Mouse (Mus musculus) left cerebral cortex, adult 11 months (tissue): ENCODE measurements around the gene Ugt1a6b.
"Not testable (repeated sequence)": the region's sequence is repeated elsewhere in the genome, so short reads cannot be mapped to it uniquely, and the experiment has no call there.

Source experiments
- DNase-seq: peaks from one replicate; pipeline ENCODE4 v3.0.0; 2022; ENCODE audit warnings: low spot score

The Ugt1a6b gene

DNA sequence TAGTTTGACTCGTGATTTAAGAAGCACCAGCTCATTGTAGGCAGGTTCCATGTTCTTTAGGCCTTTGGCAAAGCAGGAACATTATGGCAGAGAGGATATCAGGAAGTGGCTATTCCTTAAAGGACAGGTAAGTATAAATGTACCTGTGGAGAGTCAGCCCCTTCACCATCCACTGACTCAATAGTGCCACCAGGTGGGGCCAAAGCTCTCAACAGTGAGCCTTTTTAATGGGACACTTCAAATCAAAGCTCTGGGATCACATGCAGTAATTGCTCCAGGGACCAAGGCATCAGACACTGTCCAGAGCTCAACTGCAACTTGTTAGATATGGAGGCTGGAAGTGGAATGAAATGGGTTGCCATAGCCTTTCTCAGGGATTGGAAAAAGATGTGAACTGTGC, 18.5 kb downstream of the Ugt1a6b start:
- DNase-seq = not testable (repeated sequence)

DNA sequence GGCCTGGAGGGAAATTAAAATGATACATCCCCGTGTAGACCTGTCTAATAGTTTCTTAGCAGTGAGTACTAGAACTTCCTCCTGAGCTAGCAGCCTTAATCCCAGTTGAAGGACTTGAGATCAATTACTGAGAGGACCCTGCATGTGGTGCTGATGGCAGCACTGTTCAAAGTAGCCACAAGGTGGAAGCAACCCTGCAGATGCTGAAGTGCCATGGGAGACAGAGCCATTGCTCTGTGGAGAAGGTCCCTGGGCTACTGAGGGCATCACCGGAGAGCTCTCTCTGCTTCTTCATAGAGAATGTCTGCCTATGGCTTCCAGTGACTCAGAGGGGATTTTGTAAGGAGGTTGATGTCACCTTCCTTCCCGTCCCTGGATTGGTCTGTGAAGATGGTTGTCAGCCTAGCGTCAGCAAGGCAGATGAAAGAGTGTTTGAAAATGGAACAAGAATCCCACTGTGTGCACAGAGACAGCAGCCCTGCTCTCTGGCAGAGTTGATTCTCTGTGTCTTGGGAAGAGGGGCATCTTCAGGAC, 22.8 kb downstream of the Ugt1a6b start:
- DNase-seq = not testable (repeated sequence)

DNA sequence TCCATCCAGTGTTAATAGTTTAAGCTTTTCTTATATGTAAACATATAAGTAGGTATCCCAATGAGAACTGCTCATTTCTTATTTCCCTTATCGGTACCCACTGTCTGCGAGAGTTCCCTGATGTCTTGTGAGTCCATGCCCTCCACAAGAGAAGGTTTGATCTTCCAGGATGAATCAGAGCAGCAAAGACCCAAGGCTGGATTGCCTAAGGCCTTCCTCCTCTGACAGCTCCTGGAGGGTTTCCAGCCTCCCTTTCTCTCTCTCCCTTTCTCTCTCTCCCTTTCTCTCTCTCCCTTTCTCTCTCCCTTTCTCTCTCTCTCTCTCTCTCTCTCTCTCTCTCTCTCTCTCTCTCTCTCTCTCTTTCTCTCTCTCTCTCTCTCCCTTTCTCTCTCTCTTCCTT, 26.0 kb downstream of the Ugt1a6b start:
- not testable (repeated sequence) for DNase-seq

DNA sequence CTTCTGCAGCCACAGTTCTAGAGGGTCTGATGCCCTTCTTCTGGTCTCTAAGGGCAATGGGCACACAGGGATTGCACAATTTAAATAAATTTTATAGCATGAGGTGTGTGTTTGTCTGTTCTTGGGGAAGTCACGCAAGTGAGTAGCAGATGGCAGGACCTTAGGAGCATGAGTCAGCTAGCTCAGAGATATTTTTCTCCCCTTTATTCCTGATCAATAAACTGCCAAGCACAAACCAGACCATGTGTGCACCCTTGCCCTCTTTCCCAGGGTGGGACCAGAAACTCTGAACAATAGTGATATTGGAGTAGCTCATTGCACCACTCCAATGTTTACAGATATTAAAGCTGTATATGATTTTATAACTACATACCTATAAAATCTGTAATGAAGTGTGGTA, 27.2 kb downstream of the Ugt1a6b start:
- not testable (repeated sequence) for DNase-seq

DNA sequence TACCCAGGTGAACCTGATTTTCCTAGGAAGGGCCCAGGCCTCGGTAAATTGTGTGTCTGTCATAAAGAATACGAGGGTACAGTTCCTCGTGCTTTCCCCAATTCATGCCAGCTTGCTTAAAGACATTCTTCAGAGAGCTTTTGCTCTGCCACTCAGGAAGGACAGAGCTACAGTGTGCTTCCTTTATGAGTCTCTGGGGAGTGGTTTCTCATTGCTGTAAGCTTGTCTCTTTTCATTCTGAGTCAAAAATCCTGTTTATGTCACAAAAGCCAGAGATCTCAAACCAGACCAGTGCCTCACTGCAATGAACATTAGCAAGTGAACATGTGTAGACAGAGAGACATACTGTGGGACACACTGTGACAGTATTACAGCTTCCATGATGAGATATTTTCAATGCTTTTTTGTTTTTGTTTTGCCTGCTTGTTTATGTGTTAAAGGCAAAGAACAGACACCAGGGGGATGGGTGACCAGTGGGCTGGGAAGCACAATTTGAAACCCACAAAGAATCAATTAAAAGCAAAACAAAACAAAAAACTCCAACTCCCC, 30.9 kb downstream of the Ugt1a6b start:
- DNase-seq = no peak

DNA sequence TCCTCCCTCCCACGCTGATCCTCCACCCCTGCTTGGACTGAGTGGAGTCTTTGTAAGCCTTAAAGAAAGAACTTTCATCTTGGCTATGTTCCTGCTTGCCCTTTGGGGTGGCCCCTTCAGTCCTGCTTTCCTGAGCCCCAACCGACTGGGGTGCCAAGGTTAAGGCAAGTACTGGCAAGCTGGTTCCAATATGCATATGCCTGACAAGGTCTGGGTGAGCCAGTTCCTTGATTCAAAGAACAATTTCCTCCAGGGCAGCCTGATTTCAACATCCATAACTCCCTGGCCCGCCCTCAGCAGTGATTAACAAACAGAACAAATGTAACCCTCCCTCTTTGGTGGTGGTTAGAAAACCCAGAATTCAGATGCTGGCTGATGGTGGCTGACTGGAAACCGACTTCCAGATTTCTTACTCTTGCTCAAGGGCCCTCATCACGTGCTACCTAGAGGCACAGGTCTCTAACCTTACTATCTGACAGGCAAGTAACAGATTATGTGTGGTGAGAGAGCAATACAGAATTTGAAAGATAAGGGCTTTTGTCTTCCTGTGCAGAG, 31.5 kb downstream of the Ugt1a6b start, which contains the start of gene Ugt1a6a:
Gene Ugt1a6a, plus strand, starts transcription at position 353 of the 555 bp plus-strand sequence.
- DNase-seq = not testable (repeated sequence)

DNA sequence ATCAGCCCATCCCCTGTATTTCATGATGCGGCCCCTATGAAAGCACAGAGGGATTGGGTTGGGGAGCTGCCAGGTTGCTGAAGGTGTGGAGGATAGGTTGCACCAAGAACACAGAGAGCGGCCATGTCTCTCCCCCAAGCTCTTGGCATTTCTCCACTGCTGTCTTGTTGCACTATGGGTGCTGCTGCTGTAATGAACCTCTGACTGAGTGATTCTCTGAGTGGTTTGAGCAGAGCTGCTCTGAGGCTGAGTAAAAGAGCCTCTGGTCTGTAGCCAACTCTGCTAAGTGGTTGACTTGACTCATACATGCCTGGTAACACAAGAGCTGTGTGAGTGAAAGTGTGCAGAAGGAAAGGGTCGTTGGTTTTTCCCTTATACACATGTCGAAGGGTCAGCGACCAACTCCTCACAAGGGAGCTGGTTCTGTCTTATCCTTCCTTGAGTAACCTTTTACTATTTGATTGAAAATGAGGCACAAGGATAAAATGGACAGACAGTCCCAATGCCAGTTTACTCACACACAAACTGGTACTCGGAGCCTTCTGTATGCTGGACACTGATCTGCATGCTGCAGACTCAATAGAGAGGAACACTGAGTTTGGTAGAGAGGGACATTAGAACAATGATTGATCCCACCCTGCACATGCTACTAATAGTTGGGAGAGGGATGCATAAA, 32.3 kb downstream of the Ugt1a6b start:
- DNase-seq = not testable (repeated sequence)

DNA sequence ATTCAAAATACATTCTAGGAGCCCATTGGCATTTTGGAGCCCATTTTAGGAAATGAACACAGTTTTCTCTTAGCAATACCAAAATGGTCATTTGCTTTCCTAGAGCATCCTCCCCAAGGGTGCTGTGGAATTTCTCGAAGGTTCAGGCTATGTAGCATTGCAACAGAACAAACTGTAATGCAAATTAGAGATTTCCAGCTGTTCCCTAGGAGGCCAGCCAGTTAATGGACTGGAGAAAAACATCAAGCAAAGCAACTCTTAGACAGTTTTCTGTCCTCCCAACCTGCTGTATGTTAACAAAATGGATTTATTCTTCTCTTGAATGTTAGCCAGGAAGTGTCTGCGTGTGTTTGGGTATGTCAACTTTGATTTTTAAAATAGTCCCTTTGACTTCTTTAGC, 33.6 kb downstream of the Ugt1a6b start:
- DNase-seq = no peak

DNA sequence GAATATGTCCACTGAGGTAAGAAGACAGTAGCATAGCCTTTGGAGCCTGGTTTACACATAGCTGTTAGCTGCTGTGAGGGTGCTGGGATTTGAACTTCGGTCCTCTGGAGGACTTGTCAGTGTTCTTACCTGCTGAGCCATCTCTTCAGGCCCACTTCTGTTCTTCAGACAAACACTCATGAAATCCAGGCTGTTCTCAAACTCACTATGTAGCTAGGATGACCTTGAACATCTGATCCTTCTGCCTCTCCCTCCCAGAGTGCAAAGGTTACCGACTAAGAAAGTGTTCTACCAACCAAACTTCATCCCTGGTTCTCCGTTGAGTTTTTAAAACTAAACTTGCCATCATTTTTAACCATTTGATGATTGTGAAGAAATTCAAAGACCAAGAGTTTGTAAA, 34.2 kb downstream of the Ugt1a6b start:
- DNase-seq = no peak

DNA sequence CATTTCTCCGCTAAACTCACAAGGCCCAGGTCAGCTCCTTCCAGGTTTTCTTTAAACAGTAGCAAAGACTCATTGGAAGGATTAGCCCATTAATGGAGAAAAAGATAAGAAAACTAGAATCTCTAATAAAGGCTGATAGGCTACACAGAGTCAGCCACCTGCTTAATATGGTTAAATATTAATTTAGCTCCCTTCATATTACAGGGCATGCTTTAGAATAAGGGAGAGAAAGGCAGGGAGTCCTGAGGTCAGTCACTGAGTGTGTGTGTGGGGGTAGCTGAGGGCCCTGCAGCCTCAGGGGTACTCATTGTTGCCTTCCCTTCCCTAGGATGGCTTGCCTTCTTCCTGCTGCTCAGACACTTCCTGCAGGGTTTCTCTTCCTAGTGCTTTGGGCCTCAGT, 35.1 kb downstream of the Ugt1a6b start:
- no peak for DNase-seq

DNA sequence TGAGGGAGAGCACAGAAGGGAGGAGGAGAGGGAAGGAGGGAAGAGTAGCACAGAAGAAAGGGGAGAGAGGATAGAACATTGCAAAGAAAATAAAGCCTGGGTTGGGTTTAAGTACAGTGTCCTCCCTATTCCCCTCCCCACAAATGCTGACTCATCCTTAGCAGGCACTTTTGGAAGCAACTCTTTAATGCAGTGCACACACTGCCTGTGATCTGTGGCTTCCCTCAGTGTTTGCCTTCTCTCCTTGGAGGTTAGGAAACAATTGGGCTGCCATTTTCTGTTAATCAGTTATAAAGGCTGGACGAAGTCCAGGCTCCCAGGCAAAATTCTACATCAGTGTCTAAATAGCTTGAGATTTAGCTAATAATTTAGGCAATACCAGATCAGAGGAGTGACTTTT, 37.4 kb downstream of the Ugt1a6b start:
- not testable (repeated sequence) for DNase-seq

DNA sequence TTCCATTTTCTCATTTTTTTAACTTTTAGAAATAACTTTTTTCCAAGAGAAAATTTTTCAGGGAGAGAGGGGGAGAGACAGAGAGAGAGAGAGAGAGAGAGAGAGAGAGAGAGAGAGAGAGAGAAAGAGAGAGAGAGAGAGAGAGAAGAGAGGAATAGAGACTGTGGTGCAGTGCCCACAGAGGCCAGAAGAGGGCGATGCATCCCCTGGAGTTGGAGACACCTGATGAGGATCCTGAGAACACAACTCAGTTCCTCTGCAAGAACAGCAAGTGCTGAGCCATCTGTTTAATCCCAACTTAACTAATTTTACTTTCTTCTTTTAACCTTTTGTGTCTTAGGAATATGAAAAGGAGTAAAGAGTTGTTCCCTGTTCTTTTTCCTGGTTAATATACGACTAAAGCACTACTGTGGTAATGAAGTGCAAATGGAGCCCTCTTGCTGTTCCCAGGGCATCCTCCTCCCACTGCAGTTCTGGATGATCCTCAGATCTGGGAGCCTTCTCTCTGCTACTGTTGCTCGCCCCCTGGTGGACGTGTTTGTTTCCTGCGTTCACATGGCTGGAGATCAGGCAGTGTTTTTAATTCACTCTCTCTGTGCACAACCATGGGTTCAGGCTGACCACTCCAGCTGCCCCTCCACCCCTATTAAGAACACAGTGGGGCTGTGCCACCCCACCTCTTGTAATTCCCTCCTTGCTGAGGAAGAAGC, 41.1 kb downstream of the Ugt1a6b start:
- DNase-seq = not testable (repeated sequence)

DNA sequence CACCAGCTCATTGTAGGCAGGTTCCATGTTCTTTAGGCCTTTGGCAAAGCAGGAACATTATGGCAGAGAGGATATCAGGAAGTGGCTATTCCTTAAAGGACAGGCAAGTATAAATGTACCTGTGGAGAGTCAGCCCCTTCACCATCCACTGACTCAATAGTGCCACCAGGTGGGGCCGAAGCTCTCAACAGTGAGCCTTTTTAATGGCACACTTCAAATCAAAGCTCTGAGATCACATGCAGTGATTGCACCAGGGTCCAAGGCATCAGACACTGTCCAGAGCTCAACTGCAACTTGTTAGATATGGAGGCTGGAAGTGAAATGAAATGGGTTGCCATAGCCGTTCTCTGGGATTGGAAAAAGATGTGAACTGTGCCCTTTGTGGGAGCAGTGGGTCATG, 42.2 kb downstream of the Ugt1a6b start:
- DNase-seq = not testable (repeated sequence)

DNA sequence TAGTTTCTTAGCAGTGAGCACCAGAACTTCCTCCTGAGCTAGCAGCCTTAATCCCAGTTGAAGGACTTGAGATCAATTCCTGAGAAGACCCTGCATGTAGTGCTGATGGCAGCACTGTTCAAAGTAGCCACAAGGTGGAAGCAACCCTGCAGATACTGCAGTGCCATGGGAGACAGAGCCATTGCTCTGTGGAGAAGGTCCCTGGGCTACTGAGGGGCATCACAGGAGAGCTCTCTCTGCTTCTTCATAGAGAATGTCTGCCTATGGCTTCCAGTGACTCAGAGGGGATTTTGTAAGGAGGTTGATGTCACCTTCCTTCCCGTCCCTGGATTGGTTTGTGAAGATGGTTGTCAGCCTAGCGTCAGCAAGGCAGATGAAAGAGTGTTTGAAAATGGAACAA, 47.1 kb downstream of the Ugt1a6b start:
- not testable (repeated sequence) for DNase-seq

DNA sequence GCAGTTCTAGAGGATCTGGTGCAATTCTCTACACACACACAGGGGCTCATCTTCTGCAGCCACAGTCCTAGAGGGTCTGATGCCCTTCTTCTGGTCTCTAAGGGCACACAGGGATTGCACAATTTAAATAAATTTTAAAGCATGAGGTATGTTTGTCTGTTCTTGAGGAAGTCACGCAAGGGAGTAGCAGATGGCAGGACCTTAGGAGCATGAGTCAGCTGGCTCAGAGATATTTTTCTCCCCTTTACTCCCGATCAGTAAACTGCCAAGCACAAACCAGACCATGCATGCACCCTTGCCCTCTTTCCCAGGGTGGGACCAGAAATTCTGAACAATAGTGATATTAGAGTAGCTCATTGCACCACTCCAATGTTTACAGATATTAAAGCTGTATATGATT, 55.4 kb downstream of the Ugt1a6b start:
- DNase-seq = no peak

DNA sequence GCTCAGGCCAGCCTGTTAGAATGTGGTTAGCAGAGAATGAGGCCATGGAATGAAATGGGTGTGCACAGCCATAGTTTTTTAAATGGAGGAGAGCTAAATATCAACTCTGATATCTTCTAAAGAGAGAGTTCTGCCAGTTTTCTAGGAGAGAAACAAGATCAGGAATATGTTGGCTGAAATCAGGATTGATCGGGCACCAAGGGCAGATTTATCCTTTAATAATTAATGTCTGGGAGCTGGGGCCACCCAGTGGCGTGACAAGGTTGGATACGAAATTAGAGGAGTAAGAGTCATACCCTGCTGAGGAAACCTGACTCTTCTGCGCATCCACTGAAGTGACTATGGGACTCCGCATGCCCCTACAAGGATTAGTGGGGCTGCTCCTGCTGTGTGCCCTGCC, 62.7 kb downstream of the Ugt1a6b start, which contains the start of gene Ugt1a5:
Gene Ugt1a5, plus strand, starts transcription at position 302 of the 400 bp plus-strand sequence.
- DNase-seq = no peak

DNA sequence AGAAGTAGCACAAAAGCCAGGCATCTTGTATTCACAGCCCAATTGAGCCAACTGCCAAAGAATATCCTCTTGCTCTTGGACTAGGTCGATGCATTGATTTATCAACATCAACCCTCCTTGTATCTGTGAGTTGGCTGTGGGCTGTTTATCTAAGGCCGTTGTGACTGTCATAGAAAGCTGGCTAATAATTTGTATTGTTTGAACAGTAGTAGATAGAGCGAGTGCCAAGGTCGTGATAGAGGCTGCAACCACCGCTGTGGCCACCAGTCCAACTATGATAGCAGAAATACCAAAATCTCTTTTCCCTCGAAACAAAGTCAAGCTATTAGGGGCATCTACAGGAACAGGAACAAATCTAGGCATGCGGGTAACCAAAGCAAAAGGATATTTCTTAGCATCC, 69.1 kb downstream of the Ugt1a6b start:
- DNase-seq = not testable (repeated sequence)

DNA sequence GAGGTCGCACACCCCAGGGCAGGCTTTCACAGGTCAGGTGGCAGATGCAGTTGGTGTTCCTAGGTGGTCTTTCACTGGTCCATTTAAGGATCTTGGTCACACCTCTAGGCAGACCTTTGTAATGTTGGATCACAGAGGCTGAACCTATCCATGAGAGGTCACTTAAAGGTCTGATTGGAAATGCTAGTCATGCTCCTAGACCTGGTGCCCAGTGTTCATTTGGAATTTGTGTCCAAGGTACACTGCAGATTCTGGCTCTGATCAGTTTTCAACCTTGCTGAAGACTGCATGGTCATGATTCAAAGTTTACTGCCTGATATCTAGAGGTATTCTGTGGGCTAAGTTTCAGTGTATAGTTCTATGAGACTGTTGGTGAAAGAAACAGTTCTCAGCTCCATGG, 76.6 kb downstream of the Ugt1a6b start:
- no peak for DNase-seq

DNA sequence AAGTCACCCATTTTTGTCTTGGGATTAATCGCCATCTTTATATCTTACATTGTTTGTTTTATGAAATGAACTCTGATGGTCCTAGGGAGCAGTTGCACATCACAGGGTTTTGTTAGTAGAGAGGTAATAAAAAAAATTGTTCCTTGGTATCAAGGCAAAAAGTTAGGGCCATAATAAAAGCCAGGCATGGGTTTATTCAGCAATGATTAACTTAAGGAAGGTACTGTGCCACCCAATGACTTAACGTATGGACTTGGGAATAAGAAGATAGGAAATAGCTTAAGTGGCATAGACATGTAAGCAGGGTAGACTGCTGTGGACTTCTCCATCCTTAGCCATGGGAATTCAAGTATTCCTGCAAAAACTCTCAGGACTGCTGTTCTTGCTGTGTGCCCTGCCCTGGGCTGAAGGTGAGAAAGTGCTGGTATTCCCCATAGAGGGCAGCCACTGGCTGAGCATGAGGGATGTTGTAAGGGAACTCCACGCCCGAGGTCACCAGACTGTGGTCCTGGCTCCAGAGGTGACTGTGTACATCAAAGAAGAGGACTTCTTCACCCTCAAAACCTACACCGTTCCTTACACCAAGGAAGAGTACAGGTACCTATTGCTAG, 83.4 kb downstream of the Ugt1a6b start:
- no peak for DNase-seq

DNA sequence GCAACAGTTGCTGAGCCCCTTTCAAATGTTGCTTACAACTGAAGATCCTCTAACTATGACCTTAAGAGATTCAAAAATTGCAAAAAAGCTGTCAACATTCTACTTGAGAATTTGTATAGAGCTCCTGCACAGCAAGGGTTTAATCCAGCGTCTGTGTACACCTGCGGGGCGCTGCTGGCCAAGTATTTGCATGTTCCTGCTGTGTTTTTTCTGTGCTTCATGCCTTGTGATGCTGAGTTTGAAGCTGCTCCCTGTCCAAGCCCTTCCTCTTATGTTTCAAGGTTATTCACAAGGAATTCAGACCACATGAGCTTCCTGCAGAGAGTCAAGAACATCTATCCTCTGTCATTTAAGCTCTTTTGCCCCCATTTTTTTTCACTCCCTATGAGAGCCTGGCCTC, 89.1 kb downstream of the Ugt1a6b start:
- DNase-seq = no peak

DNA sequence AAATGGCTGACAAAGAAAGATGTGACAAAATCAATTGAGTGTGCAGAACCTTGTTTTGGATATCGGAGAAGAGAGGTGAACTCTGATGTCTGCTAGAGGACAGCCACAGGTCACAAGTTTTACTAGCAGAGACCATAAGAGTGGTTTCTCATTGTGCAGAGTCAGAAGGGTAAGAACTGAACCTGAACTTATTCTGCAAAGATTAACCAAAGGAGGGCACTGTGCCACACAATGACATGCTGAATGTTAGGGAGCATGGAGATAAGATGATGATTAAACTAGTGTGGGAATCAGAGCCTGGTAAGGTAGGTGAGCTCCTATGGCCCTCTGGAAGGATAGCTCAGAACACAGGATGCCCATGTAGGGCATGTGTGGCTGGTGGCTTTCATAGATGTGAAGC, 92.6 kb downstream of the Ugt1a6b start:
- no peak for DNase-seq

DNA sequence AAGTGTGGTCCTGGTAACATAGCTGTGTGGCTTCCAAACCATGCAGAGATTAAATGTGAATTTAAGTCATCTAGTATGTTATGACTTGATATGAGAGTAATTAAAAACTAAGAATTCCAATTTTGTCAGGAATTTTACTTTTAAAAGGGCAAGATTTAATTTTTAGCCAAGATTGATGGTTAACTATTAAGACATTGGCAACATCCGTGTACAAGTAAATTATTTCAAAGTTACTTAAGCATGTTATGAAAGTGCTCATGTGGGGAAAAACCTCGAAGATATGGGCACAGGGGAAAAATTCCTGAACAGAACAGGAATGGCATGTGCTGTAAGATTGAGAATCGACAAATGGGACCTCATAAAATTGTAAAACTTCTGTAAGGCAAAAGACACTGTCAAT, 94.4 kb downstream of the Ugt1a6b start:
- DNase-seq = no peak
